Mouse (Mus musculus) layer of hippocampus, adult 6 months (tissue): ENCODE results near the gene Ncapg2. TPM values are rescaled to one million over a fixed set of nuclear protein-coding genes. Genes with fewer than 3 reads are reported as not detected.

Experiments used
- long read RNA-seq, 2 experiments: library from polyadenylated mRNA; unstranded; transcript quantifications; one replicate each; pipeline ENCODE4 v2.0.0; 2019 to 2020
- polyA plus RNA-seq: library from polyadenylated mRNA; unstranded; fragments of <200 nt; fragmentation: Nextera tagmentation; gene quantifications from 2 replicates; pipeline ENCODE4 v1.2.3, GENCODE M21; 2021

The Ncapg2 gene
- polyA plus RNA-seq, result 0.93 and 0.94 TPM in 2 replicates
- long read RNA-seq, experiment 1, partial matches to known transcripts, result 0 of 4 reads
- long read RNA-seq, experiment 1, other reads (novel, unspliced or antisense), result 4 of 4 reads
- long read RNA-seq, experiment 2, full-length matches to known transcripts, result 1 of 5 reads
- long read RNA-seq, experiment 2, partial matches to known transcripts, result 0 of 5 reads
- long read RNA-seq, experiment 2, other reads (novel, unspliced or antisense), result 4 of 5 reads

DNA sequence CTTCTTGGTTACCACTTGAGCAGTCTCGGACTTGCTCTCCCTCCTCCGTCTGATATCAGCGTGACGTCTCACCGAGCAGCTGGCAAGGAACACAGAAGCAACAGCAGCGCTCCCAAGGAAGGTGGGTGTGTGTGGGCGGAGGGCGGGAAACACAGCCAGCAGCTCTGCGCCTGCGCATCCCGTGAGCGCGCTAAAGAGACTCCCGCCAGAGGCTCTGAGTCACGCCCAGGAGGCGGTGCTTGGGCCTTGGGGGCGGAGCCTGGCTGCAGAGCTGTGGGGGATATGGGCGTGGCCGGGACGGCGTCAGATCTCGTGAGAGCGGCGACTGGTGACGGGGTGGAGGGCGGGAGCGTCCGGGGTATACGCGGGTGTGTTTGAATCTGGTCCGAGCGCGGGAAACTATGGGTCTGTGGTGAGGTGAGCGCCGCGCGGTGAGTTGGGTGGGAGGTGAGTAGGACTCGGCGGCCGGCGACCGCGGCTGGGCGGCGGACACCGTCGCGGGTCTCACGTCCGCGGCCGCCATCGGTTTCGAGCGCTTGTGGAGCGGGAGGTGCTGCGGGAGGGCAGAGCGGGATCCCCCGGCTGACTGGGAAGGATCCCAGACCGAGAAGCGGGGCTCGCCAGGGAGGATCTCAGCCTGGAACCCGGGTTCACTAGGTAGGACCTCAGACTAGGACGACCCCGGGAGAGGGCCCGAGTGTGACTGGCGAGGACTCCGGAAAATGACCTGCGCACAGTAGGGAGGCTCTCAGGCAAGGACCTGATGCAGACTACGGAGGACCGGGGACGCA is at the start of gene Ncapg2:
Gene Ncapg2, plus strand, starts transcription at position 358 of the 791 bp plus-strand sequence.

DNA sequence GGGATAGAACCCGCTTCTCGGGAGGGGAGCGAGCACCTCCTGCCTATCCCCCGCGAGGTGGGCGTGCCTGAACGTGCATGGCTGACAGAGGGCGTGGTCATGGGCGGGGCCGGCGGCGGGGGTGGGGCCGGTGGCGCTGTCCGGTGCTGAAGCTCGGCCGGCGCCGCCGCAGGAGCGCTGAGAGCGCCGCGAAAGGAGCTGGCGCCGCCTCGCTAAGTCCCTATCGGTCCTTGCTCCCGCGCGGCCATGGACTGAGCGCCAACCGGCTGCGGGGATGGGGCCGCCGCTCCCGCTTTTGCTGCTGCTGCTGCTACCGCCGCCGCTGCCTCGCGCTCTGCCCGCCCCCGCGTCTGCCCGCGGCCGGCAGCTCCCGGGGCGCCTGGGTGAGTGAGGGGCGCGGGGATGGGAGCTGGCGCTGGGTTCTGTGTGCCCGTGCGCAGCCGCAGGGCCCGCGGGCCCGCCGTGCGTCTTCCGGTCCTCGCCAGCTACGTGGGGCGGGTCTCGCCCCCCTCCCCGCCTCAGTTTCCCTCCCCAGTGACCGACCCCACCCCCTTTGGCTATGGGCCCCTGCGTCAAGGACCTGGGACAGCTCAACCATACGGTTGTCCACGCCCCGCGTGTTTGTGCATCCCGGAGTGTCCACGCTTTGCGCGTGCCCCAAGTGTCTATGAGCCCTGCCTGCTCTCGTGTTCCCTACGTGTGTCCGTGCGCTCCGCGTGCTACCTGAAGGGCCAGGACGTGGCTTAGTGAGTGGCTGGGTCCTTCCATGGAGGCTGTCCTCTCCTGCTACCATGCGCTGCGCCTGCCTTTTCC is 80.6 kb downstream of the Ncapg2 start, which contains the start of gene Ptprn2:
Gene Ptprn2, plus strand, starts transcription at position 130 of the 813 bp plus-strand sequence.

Other genes starting within 250 kb of the Ncapg2 start
- 12.6 and 13.5 TPM in 2 replicates for gene Wdr60, start 142.4 kb upstream of the Ncapg2 start, polyA plus RNA-seq
- gene Gm11027, start 130.0 kb upstream of the Ncapg2 start, polyA plus RNA-seq, result not detected in 2 replicates
- 5.2 and 5.5 TPM in 2 replicates for gene Esyt2, start 124.2 kb upstream of the Ncapg2 start, polyA plus RNA-seq
- 49.0 and 62.8 TPM in 2 replicates for gene Ptprn2, start 80.3 kb downstream of the Ncapg2 start, polyA plus RNA-seq